Mouse (Mus musculus) embryonic stem cell, embryonic (primary cell): ENCODE results near the gene Zfp810.

ENCODE experiments used
- CTCF ChIA-PET, 4 experiments: fragments of 300-600 bp in 2 of 4; fragments of 350-600 bp in 2 of 4; sonication (Branson Sonifier 250); formaldehyde crosslinking; loops; one replicate each; lab custom pipeline; 2022; ENCODE audit warnings: inconsistent platforms in 2 of 4; lab: Charles Lee
- POLR2A ChIA-PET, 4 experiments: fragments of 300-600 bp in 2 of 4; fragments of 350-600 bp in 2 of 4; sonication (Branson Sonifier 250); formaldehyde crosslinking; loops; one replicate each; lab custom pipeline; 2022; ENCODE audit warnings: antibody characterized with exemption in 4 of 4, inconsistent platforms in 1 of 4; lab: Charles Lee

Gene Zfp810

GRCm38 (mm10) chr9:22307920-22308262 lies 443 bp upstream of the Zfp810 start:
- POLR2A ChIA-PET: interaction anchor here in 3 of 4 experiments (0.6 to 3.3 kb wide), 13 partner anchors 9 to 143 kb away, joined by 3 to 14 read pairs (median 4); partner anchors contain the start of gene Anln (in 1 of the 3)
- CTCF ChIA-PET: interaction anchor here in 1 of 4 experiments (1.5 kb wide), 1 partner anchor 20 kb away, joined by 3 read pairs; no protein-coding TSS in a partner anchor

- ChIA-PET CTCF (interaction anchor here in 1 of 4 experiments (1.5 kb wide), 1 partner anchor 21 kb away, joined by 3 read pairs; no protein-coding TSS in a partner anchor), POLR2A (interaction anchor here in 2 of 4 experiments (0.6 to 4.1 kb wide), 8 partner anchors 10 to 198 kb away, joined by 3 to 20 read pairs (median 6); partner anchors contain the start of gene Anln (in 1 of the 2))
Measured at GRCm38 (mm10) chr9:22306726-22307125, 722 bp downstream of the Zfp810 start.

- ChIA-PET POLR2A (interaction anchor here in 2 of 4 experiments (0.7 to 1.9 kb wide), 3 partner anchors 14 to 37 kb away, joined by 3 to 7 read pairs (median 4); no protein-coding TSS in a partner anchor), CTCF (interaction anchor here in 1 of 4 experiments (0.5 kb wide), 1 partner anchor 25 kb away, joined by 3 read pairs; no protein-coding TSS in a partner anchor)
Measured at GRCm38 (mm10) chr9:22302199-22302598, 5.2 kb downstream of the Zfp810 start.

- ChIA-PET POLR2A (interaction anchor here in 3 of 4 experiments (1.0 to 3.1 kb wide), 11 partner anchors 9 to 181 kb away, joined by 3 to 13 read pairs (median 3); partner anchors contain the start of genes Zfp599 (in 3 of the 3) and Anln (in 1 of the 3)), CTCF (interaction anchor here in 1 of 4 experiments (0.5 kb wide), 1 partner anchor 129 kb away, joined by 3 read pairs; no protein-coding TSS in a partner anchor)
Measured at GRCm38 (mm10) chr9:22278733-22279132, 28.7 kb downstream of the Zfp810 start.

- POLR2A ChIA-PET: interaction anchor here in 1 of 4 experiments (1.2 to 3.4 kb wide), 2 partner anchors 10 to 53 kb away, joined by 3 to 16 read pairs; partner anchors contain the start of gene Zfp599
- CTCF ChIA-PET: interaction anchor here in 1 of 4 experiments (1.2 kb wide), 1 partner anchor 38 kb away, joined by 3 read pairs; no protein-coding TSS in a partner anchor
Measured at GRCm38 (mm10) chr9:22268886-22269285, 38.6 kb downstream of the Zfp810 start.

- POLR2A ChIA-PET: interaction anchor here in 3 of 4 experiments (0.6 to 1.8 kb wide), 22 partner anchors 9 to 208 kb away, joined by 3 to 11 read pairs (median 3); partner anchors contain the start of genes Zfp809 (in 2 of the 3), Anln (in 1 of the 3), Pigyl (in 1 of the 3) and Zfp810 (in 1 of the 3)
- CTCF ChIA-PET: interaction anchor here in 1 of 4 experiments (1.3 kb wide), 1 partner anchor 146 kb away, joined by 3 read pairs; no protein-coding TSS in a partner anchor
Measured at GRCm38 (mm10) chr9:22262611-22263010, 44.8 kb downstream of the Zfp810 start.

GRCm38 (mm10) chr9:22261594-22261993 lies 45.9 kb downstream of the Zfp810 start:
- CTCF ChIA-PET: no interaction called here
- POLR2A ChIA-PET: interaction anchor here in 1 of 4 experiments (1.8 kb wide), 1 partner anchor 61 kb away, joined by 11 read pairs; no protein-coding TSS in a partner anchor

- CTCF ChIA-PET: interaction anchor here in 3 of 4 experiments (0.7 to 1.8 kb wide), 7 partner anchors 16 to 149 kb away, joined by 3 to 6 read pairs (median 4); no protein-coding TSS in a partner anchor
- POLR2A ChIA-PET: interaction anchor here in 3 of 4 experiments (0.6 to 2.7 kb wide), 94 partner anchors 8 to 1618 kb away, joined by 3 to 22 read pairs (median 4); partner anchors contain the start of genes 9530077C05Rik (in 3 of the 3), Anln (in 3 of the 3), Pigyl (in 2 of the 3) and Zfp872 (in 2 of the 3)
Measured at GRCm38 (mm10) chr9:22260092-22260422, 47.4 kb downstream of the Zfp810 start.

- ChIA-PET CTCF (interaction anchor here in 3 of 4 experiments (0.7 to 1.8 kb wide), 7 partner anchors 15 to 149 kb away, joined by 3 to 6 read pairs (median 4); no protein-coding TSS in a partner anchor), POLR2A (interaction anchor here in 3 of 4 experiments (0.6 to 2.7 kb wide), 100 partner anchors 8 to 1617 kb away, joined by 3 to 22 read pairs (median 4); partner anchors contain the start of genes 9530077C05Rik (in 3 of the 3), Anln (in 3 of the 3), Pigyl (in 2 of the 3) and Zfp872 (in 2 of the 3))
Measured at GRCm38 (mm10) chr9:22259184-22260091, 48.0 kb downstream of the Zfp810 start, which contains the start of gene Zfp599. Gene Zfp599, minus strand, starts transcription at chr9:22259895.

- POLR2A ChIA-PET: interaction anchor here in 3 of 4 experiments (0.6 to 2.7 kb wide), 31 partner anchors 9 to 691 kb away, joined by 3 to 18 read pairs (median 8); partner anchors contain the start of genes Anln (in 2 of the 3), Cnn1 (in 1 of the 3), Pigyl (in 1 of the 3) and Rab3d (in 1 of the 3)
- CTCF ChIA-PET: interaction anchor here in 2 of 4 experiments (0.5 to 1.8 kb wide), 2 partner anchors 28 to 409 kb away, joined by 4 read pairs; no protein-coding TSS in a partner anchor
Measured at GRCm38 (mm10) chr9:22258784-22259183, 48.7 kb downstream of the Zfp810 start.

GRCm38 (mm10) chr9:22256579-22256978 lies 50.9 kb downstream of the Zfp810 start:
- ChIA-PET CTCF (no interaction called here), POLR2A (interaction anchor here in 2 of 4 experiments (1.1 to 1.7 kb wide), 4 partner anchors 25 to 115 kb away, joined by 3 to 4 read pairs (median 4); no protein-coding TSS in a partner anchor)

GRCm38 (mm10) chr9:22244242-22244641 lies 63.2 kb downstream of the Zfp810 start:
- ChIA-PET POLR2A (interaction anchor here in 3 of 4 experiments (0.9 to 3.3 kb wide), 12 partner anchors 9 to 108 kb away, joined by 3 to 17 read pairs (median 4); partner anchors contain the start of gene Zfp599 (in 3 of the 3)), CTCF (interaction anchor here in 1 of 4 experiments (0.6 kb wide), 1 partner anchor 15 kb away, joined by 5 read pairs; the partner anchor contains the start of gene Zfp599)

GRCm38 (mm10) chr9:22240001-22240400 lies 67.4 kb downstream of the Zfp810 start:
- ChIA-PET CTCF (no interaction called here), POLR2A (interaction anchor here (0.6 to 2.6 kb wide), 26 partner anchors 8 to 1362 kb away, joined by 3 to 14 read pairs (median 4); partner anchors contain the start of genes Zfp599 (in 2 of the 4), Anln (in 1 of the 4) and Zfp809 (in 1 of the 4))

GRCm38 (mm10) chr9:22230556-22230955 lies 76.9 kb downstream of the Zfp810 start:
- CTCF ChIA-PET: interaction anchor here in 3 of 4 experiments (0.6 to 2.7 kb wide), 9 partner anchors 29 to 265 kb away, joined by 3 to 8 read pairs (median 3); partner anchors contain the start of genes 9530077C05Rik (in 1 of the 3) and Zfp599 (in 1 of the 3)
- POLR2A ChIA-PET: interaction anchor here in 3 of 4 experiments (0.6 to 3.3 kb wide), 15 partner anchors 9 to 197 kb away, joined by 3 to 17 read pairs (median 4); partner anchors contain the start of genes Pigyl (in 2 of the 3) and Zfp599 (in 1 of the 3)

GRCm38 (mm10) chr9:22230061-22230460 lies 77.4 kb downstream of the Zfp810 start:
- ChIA-PET CTCF (interaction anchor here in 2 of 4 experiments (0.6 to 2.7 kb wide), 5 partner anchors 38 to 268 kb away, joined by 3 to 8 read pairs (median 3); partner anchors contain the start of gene 9530077C05Rik (in 1 of the 2)), POLR2A (interaction anchor here in 3 of 4 experiments (0.6 to 3.3 kb wide), 13 partner anchors 9 to 197 kb away, joined by 3 to 17 read pairs (median 4); partner anchors contain the start of genes Zfp599 (in 1 of the 3) and Zfp872 (in 1 of the 3))

GRCm38 (mm10) chr9:22229386-22230026 lies 77.9 kb downstream of the Zfp810 start:
- CTCF ChIA-PET: interaction anchor here in 2 of 4 experiments (0.6 to 1.3 kb wide), 2 partner anchors 266 to 267 kb away, joined by 3 to 4 read pairs; no protein-coding TSS in a partner anchor

More at GRCm38 (mm10) chr9:22229386-22230026, 77.9 kb downstream of the Zfp810 start:
- POLR2A ChIA-PET: interaction anchor here in 3 of 4 experiments (0.6 to 3.3 kb wide), 8 partner anchors 9 to 165 kb away, joined by 3 to 17 read pairs (median 4); partner anchors contain the start of genes Zfp599 (in 1 of the 3) and Zfp872 (in 1 of the 3)
